Mouse (Mus musculus): ENCODE data around the gene Slc44a2.

Slc44a2 gene

GRCm38 (mm10) chr9:21379195-21379594, 58.7 kb downstream of the Slc44a2 start:
- no peak for DNase-seq (ENCODE audit: low spot score)

GRCm38 (mm10) chr9:21380868-21381267, 60.4 kb downstream of the Slc44a2 start:
- DNase-seq (ENCODE audit: low spot score), result no peak

DNA sequence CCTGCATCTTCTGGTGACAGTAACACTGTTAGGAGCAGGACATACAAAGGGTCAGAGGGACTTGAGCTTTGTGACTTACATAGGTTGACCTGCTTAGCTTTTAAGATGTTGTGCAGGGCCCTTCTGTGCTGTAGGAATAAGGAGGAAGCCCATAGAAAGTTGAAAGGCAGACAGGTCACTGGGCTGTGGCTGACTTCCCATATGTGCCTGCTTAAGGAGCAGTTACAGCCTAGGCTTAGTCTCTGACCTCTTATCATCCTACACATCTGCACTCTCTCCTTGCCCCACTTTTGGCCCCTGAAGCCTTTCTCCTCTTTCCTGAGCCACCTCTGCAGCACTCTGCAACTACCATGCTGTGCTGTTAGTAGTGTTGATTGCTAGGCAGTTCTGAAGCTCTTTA, 63.5 kb downstream of the Slc44a2 start:
- DNase-seq (ENCODE audit: low spot score), result no peak

- no peak for DNase-seq (ENCODE audit: low spot score)
These were observed 72.2 kb downstream of the Slc44a2 start for GRCm38 (mm10) chr9:21392646-21393175.

DNA sequence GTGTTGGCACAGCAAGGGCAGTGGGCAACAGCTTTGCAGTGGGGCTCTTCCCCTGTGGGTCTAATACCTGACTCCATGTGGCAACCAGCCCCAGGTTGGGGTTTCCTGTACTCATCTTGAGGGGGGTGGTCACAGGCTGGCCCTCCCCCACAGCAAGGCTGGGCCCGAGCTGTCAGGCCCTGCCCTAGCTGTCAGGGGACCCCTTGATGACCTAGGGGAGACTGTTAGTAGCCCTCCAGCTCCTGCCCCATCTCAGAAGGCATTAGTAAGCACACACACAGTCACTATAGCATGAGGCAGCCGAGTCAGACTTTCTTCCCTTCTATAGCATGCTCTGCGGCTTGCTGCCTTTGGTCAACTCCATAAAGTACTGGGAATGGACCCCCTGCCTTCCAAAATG, 75.2 kb downstream of the Slc44a2 start:
- no peak for DNase-seq (ENCODE audit: low spot score)

DNA sequence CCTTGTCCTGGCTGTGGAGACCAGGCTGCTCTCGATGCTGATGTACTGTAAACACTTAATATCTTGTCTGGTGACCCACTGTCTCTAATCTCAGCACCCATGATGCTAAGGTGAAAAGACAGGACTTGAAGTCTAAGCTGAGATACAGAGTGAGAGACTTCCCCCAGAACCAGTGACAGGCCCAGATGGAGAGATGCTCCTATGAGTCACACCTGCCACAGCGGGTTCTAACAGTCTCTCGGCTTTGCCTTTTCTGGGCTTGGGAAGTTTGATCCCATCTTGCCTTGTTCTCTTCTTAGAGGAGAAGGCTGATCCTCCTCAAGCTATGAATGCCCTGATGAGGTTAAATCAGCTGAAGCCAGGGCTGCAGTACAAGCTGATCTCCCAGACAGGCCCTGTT, 76.7 kb downstream of the Slc44a2 start:
- no peak for DNase-seq (ENCODE audit: low spot score)

DNA sequence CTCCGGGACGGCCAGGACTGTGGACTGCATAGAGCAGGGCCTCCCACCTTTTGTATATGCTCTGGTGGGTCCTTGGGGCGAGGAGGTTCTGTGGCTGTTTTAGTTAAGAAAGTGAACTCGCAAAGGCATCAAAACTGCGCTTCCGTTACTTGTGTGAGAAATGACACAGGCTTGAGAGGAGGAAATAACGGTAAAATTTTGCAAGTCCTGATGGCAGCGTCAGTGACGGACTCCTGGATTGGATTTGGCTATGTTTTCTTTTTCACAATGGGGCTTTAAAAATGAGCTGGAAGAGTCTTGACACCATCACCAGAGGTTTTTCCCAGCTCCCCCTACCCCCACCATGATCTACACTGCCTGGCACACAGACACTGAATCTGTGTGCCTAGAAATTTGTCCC, 80.5 kb downstream of the Slc44a2 start:
- no peak for DNase-seq (ENCODE audit: low spot score)

DNA sequence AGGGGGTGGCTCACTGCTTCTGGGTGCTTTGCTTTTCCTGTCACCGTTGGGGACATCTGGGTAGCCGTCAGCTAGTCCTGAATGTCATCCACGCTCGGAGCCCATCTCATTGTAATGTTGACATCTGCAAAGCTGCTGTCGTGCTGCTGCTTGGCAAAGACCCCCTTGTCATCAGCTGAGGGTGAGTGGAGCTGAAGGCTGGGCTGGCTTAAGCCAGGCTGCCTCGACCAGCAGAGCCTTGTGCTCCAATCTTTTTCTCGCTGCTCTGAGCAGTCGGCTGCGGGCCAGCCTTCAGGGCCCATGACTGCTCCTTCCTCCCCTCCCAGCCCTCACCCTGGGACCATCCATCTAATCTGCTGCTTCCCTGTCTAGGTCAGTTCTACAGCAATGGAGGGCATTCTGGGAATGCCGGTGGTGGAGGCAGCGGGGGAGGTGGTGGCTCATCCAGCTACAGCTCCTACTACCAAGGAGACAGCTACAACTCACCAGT, 82.3 kb downstream of the Slc44a2 start:
- DNase-seq (ENCODE audit: low spot score), result no peak

GRCm38 (mm10) chr9:21403745-21404144, 83.2 kb downstream of the Slc44a2 start:
- DNase-seq (ENCODE audit: low spot score), result no peak

Data from embryo, embryonic 10 days (tissue).